Mouse (Mus musculus) gastrocnemius, adult 18-20 months (tissue): ENCODE data around the gene Gm49395. TPM values are rescaled to one million over a fixed set of nuclear protein-coding genes. Genes with fewer than 3 reads are reported as not detected.

Experiments
- DNase-seq: peaks from one replicate; pipeline ENCODE4 v3.0.0; 2021; ENCODE audit warnings: low spot score
- total RNA-seq, 2 experiments: library from RNA; stranded (reverse); gene quantifications; 2 replicates each; pipeline ENCODE4 v1.2.3; 2021

The Gm49395 gene
- total RNA-seq, 2 experiments from 2014 or later: 1.5 to 1.6 TPM

- no peak for DNase-seq
Observed at GRCm38 (mm10) chr13:115099381-115099780, 2.3 kb downstream of the Gm49395 start.

- DNase-seq: no peak
Observed at GRCm38 (mm10) chr13:115098227-115098626, 3.5 kb downstream of the Gm49395 start.

DNA sequence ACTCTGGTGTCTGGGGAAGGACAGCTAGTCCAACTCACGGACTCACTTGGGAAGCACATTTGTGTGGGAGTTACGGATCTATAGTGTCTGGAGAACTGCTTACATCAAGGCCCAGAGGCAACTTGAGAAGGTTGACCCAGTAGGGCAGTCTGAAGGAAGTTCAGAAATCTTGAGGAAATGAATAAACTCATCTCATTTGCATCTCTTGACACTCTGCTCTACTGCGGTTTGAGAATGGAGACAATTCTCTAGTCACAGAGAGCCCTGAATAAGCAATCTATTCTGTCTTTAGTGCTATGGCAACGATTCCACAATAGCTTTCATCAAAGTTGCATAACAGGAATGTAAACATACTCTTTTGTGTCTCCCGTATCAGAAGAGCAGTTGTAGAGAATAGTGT, 4.8 kb downstream of the Gm49395 start:
- DNase-seq: no peak

DNA sequence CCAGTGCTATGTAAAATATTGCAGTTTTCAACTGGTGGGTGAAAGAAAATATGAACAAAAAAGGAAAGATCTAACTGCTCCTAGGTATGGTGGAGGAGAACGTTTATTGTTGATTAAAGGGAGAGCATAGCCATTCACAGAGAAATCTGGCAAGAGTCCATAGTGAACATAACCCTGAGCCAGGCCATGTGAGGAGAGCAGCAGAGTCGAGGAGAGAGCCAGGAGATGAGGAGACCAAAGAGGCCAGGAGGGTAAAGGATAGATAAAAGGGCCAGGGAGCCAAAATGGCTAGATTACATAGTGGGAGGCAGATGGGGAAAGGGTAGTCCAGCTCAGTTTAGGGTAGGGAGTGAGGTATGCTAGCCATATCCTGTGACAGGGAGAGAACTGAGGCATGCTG, 5.5 kb downstream of the Gm49395 start:
- no peak for DNase-seq

GRCm38 (mm10) chr13:115095392-115095791, 6.3 kb downstream of the Gm49395 start:
- no peak for DNase-seq

- no peak for DNase-seq
Observed at GRCm38 (mm10) chr13:115091511-115091910, 10.2 kb downstream of the Gm49395 start.

DNA sequence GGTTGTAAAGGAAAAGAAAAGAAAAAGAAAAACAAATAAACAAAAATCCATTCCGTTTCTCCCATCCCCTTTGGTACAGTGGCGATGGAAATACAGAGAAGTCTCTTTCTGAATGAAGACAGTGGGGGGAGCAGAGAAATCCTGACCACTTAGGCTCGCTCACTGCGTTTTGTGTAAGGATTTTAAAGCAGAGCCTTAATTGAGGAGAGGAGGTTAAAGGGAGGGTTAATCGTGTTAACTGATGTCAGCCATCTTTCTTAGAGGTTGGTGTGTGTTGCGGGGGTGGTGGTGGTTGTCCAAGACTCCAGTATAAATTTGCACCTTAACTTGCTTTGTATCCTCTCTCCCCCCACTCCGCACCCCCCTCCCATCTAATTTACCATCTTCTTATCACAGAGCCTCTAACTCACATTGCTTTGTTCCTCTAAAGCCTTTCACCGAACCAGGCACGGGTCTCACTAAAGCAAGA, 10.7 kb downstream of the Gm49395 start:
- DNase-seq: no peak

DNA sequence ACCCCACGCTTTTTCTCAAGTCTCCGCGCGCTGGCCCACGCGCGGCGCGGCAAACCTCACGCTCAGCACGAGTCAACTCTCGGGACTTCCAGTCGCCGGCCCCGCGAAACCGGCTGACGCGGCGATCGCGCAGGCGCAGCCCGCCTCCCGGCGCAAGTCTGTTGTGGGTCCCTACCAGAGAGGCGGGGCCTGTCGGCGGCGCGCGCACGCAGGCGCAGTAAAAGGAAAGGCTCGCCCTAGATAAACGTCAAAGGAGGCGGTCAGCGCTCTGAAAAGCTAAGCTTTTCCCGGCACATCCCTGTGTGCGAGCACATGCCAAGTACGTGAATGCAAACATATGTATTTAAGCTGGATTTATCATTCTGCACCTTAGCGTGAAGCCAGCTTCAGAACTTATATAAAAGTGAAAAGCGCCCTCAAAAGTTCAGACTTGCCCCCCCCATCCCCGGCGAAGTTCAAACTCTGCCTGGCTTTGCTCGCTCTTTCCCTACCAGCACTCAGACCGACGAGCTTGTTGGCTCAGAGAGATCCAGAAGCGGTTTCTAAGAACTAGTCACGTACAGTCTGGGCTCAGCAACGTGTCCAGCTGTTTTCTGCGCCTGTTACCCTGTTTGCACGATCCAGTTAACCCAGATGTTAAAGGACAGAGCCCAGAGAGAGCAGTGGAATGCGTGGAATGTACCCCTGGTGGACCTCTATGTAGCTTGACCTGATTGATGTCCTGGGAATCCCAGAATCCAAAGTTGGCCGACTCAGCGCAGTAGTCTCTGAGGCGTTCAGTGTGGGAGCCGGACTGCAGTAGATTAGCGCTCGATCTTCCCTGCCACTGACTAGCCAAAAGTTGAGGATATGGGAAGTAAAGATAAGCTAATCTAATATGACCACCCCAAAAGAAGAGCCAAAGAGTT, 11.4 kb downstream of the Gm49395 start, which contains the start of gene Pelo:
Gene Pelo (minus strand): TSS at position 118 of the 908 bp plus-strand sequence.
- peak; percentile 96 for DNase-seq

GRCm38 (mm10) chr13:115089395-115090025, 12.2 kb downstream of the Gm49395 start:
- peak; percentile 10 for DNase-seq

GRCm38 (mm10) chr13:115089020-115089394, 12.7 kb downstream of the Gm49395 start:
- no peak for DNase-seq

- DNase-seq: no peak
Observed at GRCm38 (mm10) chr13:115085974-115086373, 15.7 kb downstream of the Gm49395 start.

GRCm38 (mm10) chr13:115082339-115082738, 19.4 kb downstream of the Gm49395 start:
- no peak for DNase-seq

DNA sequence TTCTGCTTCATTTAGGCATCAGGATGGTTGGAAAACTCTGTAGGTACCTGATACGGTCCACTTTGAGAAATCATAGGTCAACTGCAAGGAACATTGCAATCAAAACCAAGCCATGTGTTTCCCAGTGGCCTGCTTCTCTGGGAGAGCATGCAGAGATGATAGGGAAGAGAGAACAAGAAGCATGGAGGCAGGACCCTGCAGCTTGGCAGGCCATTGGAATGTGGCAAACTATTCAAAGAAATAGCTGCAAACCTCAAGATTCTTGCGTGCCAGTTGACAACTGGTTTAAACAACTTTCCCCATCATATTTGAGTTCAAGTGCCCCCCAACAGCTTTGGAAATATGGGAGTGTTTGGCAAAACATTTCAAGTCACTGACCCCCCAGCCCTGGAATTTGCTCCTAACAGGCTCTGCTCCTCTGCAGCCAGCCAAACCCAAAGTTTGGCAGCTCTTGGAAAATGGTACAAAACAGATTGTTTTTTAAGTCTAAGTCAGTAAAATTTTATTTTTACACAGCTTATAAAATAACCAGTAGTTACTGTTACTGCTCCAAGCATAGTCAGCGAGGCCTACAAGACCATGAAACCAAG, 21.6 kb downstream of the Gm49395 start:
- DNase-seq: no peak

- no peak for DNase-seq
Observed at GRCm38 (mm10) chr13:115078997-115079685, 22.6 kb downstream of the Gm49395 start.

DNA sequence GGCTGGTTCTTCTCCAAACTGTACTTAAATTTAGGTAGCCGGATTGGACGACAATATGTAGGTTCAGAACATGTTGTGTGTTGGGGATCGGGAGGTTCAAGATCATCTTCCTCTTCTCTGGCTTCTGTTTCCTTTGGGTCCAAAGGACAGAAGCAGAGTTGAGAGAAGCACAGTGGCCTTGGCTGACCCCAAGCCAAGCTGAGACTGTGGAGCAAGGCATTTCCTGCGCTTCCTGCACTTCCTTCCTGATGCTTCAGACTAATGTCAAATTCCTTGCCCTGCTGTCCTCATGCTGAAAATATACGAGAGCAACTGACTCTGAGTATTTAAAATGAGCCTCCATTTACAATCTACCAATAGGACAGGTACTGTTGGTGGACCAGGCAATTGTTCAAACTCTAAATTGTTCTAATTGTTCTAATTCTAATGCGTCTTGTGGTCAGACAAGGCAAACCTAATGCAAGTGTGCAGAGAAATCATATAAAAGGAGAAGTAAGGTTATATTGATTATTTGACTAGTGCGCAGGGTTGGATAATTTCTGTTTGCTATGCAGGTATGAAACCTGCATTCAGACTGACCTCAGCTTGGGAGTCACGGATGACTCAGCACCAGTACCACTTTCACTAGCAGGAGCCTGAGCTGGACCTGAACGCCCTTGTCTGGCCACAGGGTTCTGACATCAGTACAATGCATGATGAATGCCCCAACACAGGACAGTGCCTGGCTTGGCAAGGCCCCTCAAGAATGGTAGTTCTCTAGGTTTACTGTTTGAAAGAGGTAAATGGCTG, 24.2 kb downstream of the Gm49395 start:
- no peak for DNase-seq

DNA sequence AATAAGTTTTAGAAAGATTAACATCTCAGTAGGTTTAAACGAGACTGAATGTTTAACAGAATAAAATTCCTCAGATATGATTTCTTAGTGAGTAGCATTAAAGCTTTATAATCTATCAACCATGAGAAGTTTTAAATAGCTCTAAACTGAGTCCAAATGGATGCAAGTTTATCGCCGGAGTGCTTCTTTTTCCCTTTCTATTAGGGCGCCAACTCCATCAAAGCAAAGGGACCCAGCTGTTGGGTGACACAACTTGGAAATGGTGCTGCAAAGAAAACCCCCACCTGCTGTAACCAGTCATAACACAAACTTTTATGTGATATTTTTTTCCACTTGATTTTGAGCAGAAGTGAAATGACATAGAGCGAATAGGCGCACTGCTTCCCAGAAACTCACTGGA, 29.3 kb downstream of the Gm49395 start:
- DNase-seq: no peak

DNA sequence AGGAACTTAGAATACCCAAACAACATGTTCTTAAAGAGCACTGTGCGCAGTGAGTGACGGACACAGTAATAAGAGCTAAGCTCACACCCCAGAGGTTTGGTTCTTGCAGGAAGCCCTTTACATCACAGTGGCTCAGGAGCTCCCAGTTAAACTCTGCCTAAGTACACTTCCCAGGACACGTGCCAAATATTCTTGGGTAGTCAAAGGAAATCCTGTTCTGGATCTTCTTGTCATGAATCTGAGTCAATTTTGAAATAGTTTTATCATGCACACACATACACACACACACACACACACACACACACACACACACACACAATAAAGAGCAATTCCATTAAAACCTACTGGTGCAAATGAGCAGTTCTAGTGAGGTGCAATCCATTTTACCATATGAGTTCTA, 30.3 kb downstream of the Gm49395 start:
- DNase-seq: no peak

DNA sequence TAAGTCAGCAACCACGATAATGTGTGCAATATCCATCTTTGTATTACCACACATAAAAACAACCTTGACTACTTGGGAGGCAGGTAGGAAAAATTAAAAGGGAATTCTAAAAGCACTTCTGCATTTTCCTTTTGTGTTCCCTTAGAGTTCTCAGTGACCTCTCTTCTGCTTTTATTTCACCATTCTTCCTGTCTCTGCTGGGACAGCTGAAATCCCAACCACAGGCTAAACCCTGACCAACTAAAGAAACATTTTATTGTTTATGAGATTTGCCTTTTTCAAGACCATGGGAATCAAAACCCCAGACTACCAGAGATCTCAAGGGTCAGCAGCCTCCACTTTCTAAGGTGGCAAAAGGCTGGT, 33.8 kb downstream of the Gm49395 start:
- DNase-seq: no peak

- no peak for DNase-seq
Observed at GRCm38 (mm10) chr13:115067324-115067967, 34.3 kb downstream of the Gm49395 start.

DNA sequence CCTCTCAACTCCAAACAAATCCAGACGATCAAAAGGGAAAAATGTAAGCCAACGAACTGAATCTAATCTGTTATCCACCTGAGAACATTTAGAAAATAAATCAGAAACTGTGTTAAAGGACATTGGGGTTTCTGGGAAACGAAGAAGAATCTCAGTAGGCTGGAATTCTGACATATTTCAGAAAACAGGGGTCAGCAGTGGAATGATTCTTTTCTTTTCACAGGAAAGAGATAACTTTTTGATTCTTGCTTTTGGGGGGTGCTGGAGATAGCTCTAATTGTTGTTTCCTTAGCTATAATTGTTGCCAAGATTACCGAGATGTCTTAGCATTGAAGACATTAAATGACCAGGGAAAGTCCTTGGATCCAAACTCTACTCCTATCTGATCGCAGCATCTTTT, 44.2 kb downstream of the Gm49395 start:
- no peak for DNase-seq
